Mouse (Mus musculus) frontal cortex, adult (tissue): Measurements from ENCODE around the gene Cobll1.

Experiments used
- ATAC-seq: cut with Nextera tagmentation; 2 replicates; pipeline ENCODE4 v1.9.2; 2017; ENCODE audit warnings: mild to moderate bottlenecking, moderate library complexity, mixed read lengths; ENCODE audit not compliant: low TSS enrichment

Gene Cobll1

GRCm38 (mm10) chr2:65237116-65237515, 2.1 kb downstream of the Cobll1 start:
- no peak for ATAC-seq

DNA sequence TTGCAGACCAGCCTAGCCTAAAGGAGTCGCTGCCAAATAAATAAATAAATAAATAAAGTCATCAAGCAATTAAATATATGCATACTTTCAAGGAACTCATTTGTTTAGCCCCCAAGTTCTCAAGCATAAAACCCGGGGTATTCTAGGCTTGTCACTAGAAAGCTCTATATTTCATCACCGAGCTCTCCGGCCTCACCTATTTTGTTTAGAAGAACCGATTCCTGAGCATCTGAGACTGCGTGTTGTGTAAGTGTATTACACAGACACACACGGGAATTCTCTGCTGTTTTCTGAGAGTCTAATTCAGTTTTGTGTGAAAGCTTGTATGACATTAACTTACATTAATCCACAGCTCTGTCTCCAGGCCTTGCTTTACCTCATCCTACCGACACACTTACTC, 2.6 kb downstream of the Cobll1 start:
- no peak for ATAC-seq

GRCm38 (mm10) chr2:65232756-65233535, 6.3 kb downstream of the Cobll1 start:
- no peak for ATAC-seq

DNA sequence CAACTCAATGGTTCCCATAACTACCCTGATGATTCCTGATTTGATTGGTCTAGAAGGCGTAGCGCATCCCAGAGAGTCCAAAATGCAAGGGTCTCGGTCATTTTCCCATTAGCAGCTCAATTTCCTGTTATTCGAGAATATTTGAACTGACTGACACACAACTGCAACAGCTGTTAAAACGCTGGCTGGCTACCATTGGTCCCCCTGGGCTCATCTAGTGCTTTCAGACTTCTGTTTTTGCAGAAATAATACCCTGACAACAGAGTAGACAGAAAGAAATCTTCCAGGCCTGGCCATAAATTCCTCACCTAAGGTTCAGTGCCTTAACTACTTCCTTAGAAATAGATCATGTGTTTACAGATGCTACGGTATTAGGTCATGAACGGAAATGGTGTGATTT, 10.8 kb downstream of the Cobll1 start:
- ATAC-seq, result no peak

- no peak for ATAC-seq
These were observed 11.3 kb downstream of the Cobll1 start for GRCm38 (mm10) chr2:65227898-65228290.

- no peak for ATAC-seq
These were observed 11.9 kb downstream of the Cobll1 start for GRCm38 (mm10) chr2:65227154-65227897.

GRCm38 (mm10) chr2:65226494-65226893, 12.7 kb downstream of the Cobll1 start:
- ATAC-seq, result no peak

- ATAC-seq, result no peak
These were observed 15.1 kb downstream of the Cobll1 start for GRCm38 (mm10) chr2:65223956-65224735.

GRCm38 (mm10) chr2:65223012-65223411, 16.2 kb downstream of the Cobll1 start:
- ATAC-seq, result no peak

GRCm38 (mm10) chr2:65221646-65222045, 17.6 kb downstream of the Cobll1 start:
- no peak for ATAC-seq

DNA sequence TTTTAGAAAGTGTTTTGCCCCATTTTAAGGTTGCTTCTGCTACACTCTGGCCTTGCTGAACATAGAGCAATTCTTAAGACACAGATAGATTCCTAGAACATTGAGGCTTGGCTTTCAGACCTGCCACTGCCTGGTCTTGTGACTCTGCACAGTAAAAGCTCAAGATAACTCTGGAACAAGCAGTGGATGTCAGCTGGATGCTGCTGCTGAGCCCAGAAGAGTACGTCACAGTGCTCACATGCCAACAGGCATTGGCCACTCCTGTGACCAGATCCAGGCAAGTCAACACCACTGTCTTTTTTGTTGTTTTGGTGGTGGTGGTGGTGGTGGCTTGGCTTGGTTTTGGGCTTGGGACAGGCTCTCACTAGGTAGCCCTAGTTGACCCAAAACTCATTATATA, 18.6 kb downstream of the Cobll1 start:
- peak; percentile 41; the same call in 1 of the 2 replicates for ATAC-seq

DNA sequence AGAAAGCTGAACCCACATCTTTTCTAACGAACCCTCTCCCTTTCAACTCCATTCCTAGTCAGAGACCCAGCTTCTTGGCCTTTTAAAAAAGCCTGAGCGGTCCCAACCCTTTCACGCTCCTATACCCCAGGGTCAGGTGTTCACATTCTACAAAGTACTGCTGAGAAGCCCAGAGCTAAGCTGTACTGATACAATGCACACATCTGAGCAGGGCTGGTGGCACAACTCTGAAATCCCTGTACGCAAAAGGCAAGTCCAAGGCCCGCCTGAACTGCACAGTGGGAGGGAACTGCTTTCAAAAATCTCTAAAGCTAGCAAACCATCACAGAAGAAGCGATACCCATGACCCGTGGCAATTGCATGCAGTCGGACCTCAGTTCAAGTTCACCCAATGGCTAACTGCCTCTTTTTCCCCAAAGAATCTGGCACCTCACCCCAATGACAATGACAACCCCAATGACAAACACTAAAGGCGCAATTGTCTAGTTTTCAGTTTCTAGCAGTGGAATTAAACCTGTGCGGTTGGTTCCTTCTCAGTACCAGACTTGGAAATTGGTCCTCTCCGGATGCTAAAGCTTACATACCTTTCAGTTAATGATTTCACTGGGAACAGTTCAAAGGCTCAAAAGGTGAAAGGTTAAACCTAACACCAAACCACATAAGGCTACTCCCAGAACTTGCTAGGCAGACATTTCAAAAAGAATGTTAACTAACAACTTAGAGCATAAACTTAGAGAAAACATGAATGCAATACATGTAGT, 19.6 kb downstream of the Cobll1 start:
- ATAC-seq, result no peak

DNA sequence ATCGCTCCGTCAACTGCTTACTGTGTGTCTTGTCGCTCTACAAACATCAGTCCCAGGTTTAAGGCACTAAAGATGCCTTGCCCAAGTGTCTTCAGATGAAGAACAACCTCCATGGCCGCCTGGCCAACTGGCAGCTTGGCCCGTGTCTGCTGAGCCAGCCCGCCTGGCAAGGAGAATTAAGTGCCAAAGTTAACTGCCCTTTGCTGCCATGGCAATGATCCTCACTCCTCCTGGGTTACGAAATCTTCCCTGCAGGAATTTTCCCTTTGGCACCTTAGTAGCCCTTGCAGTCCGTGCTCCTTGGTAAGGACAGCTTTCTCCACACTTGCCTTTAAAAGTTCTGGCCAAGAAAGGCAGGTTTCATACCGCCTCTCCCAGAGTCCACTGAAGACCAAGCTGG, 20.9 kb downstream of the Cobll1 start:
- no peak for ATAC-seq

GRCm38 (mm10) chr2:65217677-65218076, 21.5 kb downstream of the Cobll1 start:
- no peak for ATAC-seq

GRCm38 (mm10) chr2:65216163-65216562, 23.0 kb downstream of the Cobll1 start:
- ATAC-seq, result no peak

GRCm38 (mm10) chr2:65214556-65214955, 24.6 kb downstream of the Cobll1 start:
- ATAC-seq, result no peak

GRCm38 (mm10) chr2:65213675-65214074, 25.5 kb downstream of the Cobll1 start:
- ATAC-seq, result no peak

- ATAC-seq, result no peak
These were observed 27.6 kb downstream of the Cobll1 start for GRCm38 (mm10) chr2:65211620-65212019.

- no peak for ATAC-seq
These were observed 31.5 kb downstream of the Cobll1 start for GRCm38 (mm10) chr2:65207750-65208149.

DNA sequence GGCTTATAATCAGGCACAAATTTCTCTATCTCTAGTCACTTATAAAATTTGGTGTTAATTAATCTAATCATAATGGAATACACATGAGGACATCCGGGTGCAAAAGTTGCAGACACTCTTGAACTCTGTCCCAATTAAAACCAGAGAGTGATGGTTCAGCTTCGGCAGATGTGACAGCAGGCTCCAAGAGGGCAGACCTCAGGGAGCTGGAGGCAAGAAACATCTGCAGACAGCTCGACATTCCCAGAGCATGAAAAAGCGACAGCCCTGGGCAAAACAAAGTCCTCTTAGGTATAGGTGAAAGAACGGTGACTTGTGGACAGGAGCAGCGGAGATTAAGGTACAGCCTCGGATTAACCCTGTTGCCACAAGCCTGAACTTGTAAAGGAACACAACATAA, 35.5 kb downstream of the Cobll1 start:
- no peak for ATAC-seq

GRCm38 (mm10) chr2:65199706-65200105, 39.5 kb downstream of the Cobll1 start:
- no peak for ATAC-seq

DNA sequence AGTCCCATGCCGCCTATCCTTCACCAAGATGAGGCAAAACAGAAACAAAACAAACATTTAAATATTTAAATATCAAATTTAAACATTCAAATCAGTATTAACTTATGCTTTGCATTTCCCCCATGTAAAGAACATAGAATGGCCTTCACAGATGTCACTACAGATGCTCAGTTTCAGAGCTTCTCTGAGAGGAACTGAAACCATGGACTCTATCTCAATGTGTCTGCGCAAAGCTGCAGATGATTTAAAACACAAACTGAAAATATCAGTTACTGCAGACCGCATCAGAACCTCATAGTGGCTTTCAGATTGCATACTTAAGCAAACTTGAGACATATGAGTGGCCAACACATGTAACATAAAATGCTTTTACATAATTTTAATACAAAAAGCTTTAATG, 40.6 kb downstream of the Cobll1 start:
- no peak for ATAC-seq
